Mouse (Mus musculus) CH12F3 (cell line): ENCODE measurements around the gene Fmo2.

ENCODE experiments used
- in situ Hi-C: fragments of 300-500 bp; cut with MboI; formaldehyde crosslinking; loops from 2 replicates; pipeline ENCODE4 v1.14.3; 2020; ENCODE audit warnings: low sequenced_read_pairs

Fmo2 gene

DNA sequence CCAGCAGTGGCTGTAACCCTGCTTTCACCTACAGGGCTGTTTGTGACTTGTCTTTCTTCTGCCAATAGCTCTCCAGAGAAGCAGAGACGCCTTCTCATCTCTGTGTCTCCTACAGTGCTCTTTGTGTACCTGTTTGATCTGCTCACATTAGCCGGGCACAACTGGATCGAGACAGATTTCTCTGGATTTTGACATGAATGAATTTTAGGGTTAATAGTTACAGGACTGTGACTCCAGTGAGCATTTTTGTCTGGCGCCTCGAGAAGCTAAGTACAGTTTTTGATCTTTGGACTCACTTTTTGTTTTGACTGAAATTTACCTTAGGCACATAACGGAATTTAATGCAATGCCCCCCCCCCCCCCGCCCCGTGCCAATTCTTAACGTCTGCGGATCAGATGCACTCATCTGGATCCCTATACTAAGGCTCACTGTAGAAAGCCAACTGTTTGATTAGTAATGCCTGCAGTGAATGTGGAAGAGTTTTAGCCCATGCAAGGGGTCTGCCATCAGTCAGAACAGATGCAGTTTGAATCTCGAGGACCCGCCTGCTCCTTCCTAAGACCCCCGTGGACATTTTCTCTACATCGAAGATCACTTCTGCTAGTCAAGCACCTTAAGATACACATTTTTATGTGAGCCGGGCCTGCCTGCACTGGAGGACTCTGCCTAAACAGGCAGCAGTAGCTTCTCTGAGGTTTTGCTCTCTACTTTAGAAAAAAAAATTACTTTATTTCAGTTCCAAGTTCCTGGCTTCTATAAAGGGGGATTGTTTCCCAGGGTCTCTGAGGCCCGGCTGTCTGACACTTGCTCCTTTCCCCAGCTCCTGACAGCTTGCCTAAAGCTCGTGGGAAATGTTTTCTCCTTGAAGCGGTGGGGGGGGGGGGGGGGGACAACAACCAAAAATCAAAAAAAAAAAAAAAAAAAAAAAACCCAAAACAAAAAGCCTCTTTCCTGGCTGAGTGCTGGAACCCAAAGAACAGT is 40.5 kb downstream of the Fmo2 start:
- in situ Hi-C loops = no loop called here

DNA sequence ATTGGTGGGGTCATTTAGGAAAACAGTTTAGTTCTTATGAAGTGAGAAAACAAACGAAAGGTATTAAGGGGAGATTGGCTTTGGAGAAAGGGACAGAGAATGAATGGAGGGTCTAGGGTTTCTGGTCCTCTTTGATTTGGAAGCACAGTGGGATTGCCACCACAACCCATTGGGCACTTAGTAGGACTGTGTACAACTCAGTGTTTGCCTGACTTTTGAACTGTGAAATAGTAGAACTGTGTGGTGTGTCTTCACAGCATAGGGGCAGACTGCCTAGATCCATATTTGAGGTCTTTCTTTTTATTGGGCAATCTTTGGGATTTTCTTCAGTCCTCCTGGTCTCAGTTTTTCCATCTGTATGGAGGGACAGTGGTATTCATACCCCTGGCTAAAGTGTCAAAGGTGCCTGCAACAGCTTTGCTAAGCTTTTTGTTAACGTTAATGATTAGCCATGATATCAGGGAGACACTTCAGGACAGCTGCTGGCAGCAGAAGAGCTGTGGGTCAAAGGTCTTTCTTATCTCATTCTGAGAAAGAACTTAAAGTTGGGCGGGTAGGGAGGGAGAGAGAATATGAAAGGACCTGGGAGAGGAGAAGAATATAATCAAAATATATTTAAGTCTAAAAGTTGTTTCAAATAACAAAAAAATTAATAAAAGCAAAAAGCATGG is 44.6 kb downstream of the Fmo2 start:
- in situ Hi-C loops = no loop called here

DNA sequence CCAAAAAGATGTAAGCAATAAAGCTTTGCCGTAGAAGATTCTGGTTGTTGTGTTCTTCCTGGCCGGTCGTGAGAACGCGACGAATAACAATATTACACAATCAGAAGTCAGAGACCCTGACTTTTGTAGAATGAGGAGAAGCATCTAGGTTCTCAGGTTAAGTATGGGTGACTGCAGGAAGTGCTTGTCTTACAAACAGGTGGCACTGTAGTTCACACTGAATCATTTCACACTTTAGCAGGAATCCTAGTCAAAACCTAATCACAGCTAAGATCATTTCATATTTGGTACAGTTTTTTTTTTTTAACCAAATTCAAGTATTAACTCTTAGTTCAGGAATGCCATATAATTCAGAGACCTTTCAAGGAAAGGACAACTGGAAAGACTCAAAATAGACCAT is 51.0 kb downstream of the Fmo2 start:
- in situ Hi-C loops = no loop called here

DNA sequence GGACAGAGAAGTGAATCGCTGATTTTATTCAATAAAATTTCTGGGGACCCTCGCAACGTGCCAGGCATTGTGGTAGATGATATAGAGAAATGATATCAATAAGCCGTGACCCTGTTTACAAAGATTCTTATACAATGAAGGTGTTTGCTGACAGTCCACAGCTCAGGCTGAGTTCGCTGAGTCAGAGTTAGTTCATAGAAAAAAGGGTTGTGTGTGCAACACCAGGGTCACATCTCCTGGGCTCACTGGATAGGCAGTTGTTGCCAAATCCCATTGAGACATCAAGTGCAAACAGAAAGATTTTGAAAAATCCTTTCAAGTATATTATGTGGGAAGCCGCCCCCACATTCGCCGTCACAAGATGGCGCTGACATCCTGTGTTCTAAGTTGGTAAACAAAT is 58.3 kb downstream of the Fmo2 start:
- in situ Hi-C loops = no loop called here

GRCm38 (mm10) chr1:162838976-162839375 is 59.5 kb downstream of the Fmo2 start:
- in situ Hi-C loops = no loop called here

GRCm38 (mm10) chr1:162834342-162834741 is 64.2 kb downstream of the Fmo2 start:
- in situ Hi-C loops = no loop called here

GRCm38 (mm10) chr1:162832574-162832953 is 66.0 kb downstream of the Fmo2 start:
- in situ Hi-C loops = no loop called here

DNA sequence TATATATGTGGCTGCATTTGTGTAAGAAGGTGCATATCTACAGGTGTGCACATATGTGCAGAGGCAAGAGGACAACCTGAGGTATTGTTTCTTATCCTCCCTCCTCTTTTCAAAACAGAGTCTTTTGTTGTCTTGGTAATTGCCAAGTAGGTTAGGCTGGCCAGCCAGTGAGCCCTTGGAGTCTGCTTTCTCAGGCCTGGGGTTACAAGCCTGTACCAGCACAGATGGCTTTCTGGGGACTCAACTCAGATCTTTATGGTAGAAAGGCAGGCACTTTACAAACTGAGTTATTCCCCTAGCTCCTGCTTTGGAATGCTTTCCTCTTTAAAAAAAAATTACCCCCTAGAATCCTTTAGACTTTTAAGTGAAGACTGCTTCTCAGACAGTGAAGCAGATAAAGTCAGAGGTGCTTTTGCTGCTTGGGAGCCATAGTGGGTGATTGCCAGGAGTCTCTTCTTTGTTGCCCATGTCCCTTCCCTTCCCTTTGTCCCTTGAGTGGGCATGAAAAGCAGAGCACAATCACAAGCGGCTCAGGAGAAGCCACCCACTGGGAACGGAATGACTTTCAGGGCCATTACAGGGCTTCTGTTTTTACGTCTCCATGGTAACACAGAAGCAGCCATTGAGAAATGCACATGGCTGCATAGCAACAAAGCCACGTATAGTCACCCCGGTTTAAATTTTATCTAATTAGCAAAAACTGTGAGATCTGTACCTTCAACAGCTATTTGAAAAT is 66.5 kb downstream of the Fmo2 start:
- in situ Hi-C loops = no loop called here
